Mouse (Mus musculus) bone marrow macrophage, adult 2 months (primary cell): ENCODE measurements around the gene Gm49721. TPM values are rescaled to one million over a fixed set of nuclear protein-coding genes. Genes with fewer than 3 reads are reported as not detected.
"Not testable (repeated sequence)": the region's sequence is repeated elsewhere in the genome, so short reads cannot be mapped to it uniquely, and the experiment has no call there.

Experiments
- H3K27ac ChIP-seq: 2 replicates; pipeline ENCODE4 v1.5.1; 2012; ENCODE audit warnings: low read depth, low read length; ENCODE audit not compliant: insufficient read depth
- H3K4me1 ChIP-seq: 2 replicates; pipeline ENCODE4 v1.6.1; 2012; ENCODE audit warnings: low read length; ENCODE audit not compliant: control insufficient read depth, insufficient read depth
- H3K4me3 ChIP-seq: 2 replicates; pipeline ENCODE4 v1.5.1; 2012; ENCODE audit warnings: mild to moderate bottlenecking, low read length, moderate library complexity; ENCODE audit not compliant: insufficient read depth
- polyA plus RNA-seq: library from polyadenylated mRNA; stranded (reverse); fragments of >200 nt; gene quantifications from 2 replicates; pipeline ENCODE4 v1.2.4, GENCODE M21; 2012; ENCODE audit not compliant: missing spikeins, insufficient read depth, insufficient read length

Gene Gm49721
- polyA plus RNA-seq, 1 experiment = not detected

GRCm38 (mm10) chr17:6967673-6968072 is 11.0 kb upstream of the Gm49721 start:
- H3K4me1 ChIP-seq, H3K4me3 ChIP-seq: not testable (repeated sequence)
- H3K27ac ChIP-seq = peak overlapping the region; percentile 40

DNA sequence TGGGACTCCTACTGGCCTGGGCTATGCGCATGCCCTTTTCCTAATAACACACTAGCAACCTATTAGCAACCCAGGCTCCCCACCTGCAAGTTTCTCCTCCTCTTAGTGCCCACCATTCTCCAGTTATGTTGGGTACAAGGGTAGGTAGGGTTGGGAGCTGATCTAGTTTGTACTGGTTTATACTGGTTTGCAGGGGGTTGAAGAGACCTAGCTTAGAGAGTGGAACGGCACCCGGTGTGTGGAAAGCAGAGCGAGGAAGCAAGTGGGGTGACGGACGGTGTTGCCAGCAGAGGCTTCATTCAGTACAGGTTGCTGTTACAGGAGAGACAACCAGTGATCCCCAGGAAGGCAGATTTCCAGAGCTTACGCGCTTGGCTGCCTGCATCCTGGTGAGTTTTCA is 8.4 kb upstream of the Gm49721 start, which contains the start of gene Rnaset2b:
TSS of gene Rnaset2b (plus strand) at position 301 of the 400 bp plus-strand sequence.
- H3K27ac ChIP-seq, H3K4me1 ChIP-seq, H3K4me3 ChIP-seq: not testable (repeated sequence)

- not testable (repeated sequence) for H3K27ac ChIP-seq, H3K4me3 ChIP-seq, H3K4me1 ChIP-seq
These were observed 7.5 kb upstream of the Gm49721 start for GRCm38 (mm10) chr17:6971238-6971637.

- not testable (repeated sequence) for H3K27ac ChIP-seq, H3K4me1 ChIP-seq, H3K4me3 ChIP-seq
These were observed 5.8 kb upstream of the Gm49721 start for GRCm38 (mm10) chr17:6972836-6973396.

GRCm38 (mm10) chr17:6974985-6975384 is 3.7 kb upstream of the Gm49721 start:
- not testable (repeated sequence) for H3K4me3 ChIP-seq, H3K27ac ChIP-seq, H3K4me1 ChIP-seq

GRCm38 (mm10) chr17:6979380-6979779 is 676 bp downstream of the Gm49721 start:
- H3K4me3 ChIP-seq = peak overlapping the region; percentile 71
- not testable (repeated sequence) for H3K4me1 ChIP-seq, H3K27ac ChIP-seq

GRCm38 (mm10) chr17:6980144-6980543 is 1.4 kb downstream of the Gm49721 start:
- H3K27ac ChIP-seq, H3K4me1 ChIP-seq, H3K4me3 ChIP-seq: not testable (repeated sequence)

GRCm38 (mm10) chr17:6986118-6986517 is 7.4 kb downstream of the Gm49721 start:
- not testable (repeated sequence) for H3K4me1 ChIP-seq, H3K27ac ChIP-seq, H3K4me3 ChIP-seq

- H3K27ac ChIP-seq = not testable (repeated sequence)
These were observed 16.8 kb downstream of the Gm49721 start for GRCm38 (mm10) chr17:6995504-6995903.

DNA sequence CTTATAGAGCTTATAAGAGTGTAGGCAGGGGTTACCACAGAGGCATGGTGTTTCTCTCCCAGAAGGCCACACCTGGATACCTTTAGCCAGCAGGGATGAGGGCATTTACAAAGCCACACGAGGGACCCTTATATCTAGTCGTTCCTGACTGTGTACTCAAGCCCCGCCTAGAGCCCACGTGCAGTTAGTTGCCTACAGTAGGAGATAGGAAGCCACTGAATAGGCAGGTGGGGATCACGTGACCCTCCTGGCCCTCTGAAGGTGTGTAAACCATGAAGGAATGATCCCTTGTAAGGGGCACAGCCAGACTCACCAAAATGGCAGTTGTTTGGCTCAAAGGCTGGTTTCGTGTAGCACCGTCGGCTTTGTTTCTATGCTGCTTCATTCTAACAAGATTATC is 18.1 kb downstream of the Gm49721 start:
- H3K4me1 ChIP-seq, H3K27ac ChIP-seq, H3K4me3 ChIP-seq: not testable (repeated sequence)

More at GRCm38 (mm10) chr17:6995504-6995903, 16.8 kb downstream of the Gm49721 start:
- not testable (repeated sequence) for H3K4me3 ChIP-seq, H3K4me1 ChIP-seq

DNA sequence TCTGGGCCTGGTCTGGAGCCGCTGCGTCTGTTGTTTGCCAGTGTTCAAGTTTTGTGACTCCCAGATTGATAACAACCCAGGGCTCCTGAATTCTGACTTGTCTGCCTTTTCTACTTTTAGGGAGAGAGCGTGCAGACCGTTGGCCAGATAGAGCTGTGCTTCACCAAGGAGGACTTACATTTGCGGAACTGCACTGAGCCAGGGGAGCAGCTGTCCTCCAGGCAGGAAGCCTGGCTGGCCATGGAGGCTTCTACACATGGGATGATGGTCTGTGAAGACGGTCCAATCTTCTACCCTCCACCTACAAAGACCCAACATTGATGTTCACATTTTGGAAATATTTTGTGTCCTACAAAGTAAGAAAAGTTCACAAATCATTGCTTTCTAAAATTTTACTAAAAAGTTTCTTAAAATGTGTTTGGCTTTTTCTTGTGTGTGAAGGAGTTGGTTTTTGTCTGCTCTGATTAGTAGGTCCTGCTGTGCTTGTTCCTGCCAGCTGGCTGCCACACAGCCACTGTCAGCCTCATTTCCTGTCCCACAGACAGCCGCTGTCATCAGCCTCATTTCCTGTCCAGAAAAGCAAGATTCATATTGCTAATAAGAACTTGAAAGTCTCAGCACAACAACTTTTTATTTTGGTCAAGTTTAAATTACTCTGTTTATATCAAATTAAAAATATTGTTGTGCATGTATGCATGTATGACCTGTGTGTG is 19.2 kb downstream of the Gm49721 start:
- H3K27ac ChIP-seq, H3K4me1 ChIP-seq, H3K4me3 ChIP-seq: not testable (repeated sequence)

DNA sequence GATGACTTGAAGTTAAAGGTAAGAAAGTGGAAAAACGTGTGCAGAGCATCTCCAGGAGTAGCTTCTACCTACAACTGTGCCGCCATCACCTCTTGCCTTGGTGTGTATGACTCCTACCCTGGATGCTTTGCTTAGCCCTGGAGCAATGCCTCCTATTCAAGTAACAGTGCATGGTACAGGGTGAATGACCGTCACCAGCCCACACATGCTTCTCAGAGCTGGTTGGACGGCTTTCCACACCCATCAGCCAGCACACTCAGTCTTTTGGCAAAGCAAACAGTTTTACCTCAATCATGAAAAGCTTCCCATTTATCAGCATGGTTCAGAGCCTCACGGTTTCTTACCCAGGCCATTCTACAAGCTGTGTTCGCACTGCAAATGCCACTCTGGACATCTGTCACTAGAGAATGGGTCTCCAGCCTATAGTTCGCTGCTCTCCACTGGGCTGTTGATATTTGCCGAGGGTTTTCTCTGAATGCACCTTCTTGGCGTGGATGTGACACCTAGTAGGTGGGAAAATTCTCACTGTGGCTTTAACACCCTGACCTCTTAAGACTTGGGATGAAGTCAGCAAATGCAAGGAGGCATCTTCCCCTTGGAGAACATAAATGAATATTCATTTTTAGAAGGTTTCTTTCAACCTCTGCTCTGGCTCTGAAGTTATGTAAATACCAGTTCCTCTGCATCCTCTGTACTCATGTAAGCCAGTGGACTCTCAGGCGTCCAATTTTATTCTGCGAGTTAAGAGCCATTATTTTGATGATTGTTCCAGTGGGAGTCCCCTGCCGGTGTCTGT is 23.3 kb downstream of the Gm49721 start:
- not testable (repeated sequence) for H3K27ac ChIP-seq, H3K4me1 ChIP-seq, H3K4me3 ChIP-seq

DNA sequence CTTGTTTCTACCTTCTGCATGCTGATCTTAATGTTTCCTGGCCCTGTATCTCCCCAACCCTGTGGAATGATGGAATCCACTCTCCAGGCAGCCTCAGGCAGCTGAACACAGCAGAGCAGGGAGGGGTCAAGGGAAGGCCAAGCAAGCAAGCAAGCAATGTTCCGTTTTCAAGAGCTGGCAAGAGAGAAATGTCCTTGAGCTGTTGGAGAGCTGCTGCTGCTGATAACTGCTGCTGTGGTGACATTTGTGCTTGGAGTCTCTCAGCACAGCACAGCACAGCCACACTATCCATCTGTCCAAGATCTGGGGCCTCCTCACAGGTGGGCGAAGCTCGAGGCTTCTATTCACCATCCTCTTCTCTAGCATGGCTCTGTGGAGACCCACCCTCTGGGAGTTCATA is 24.7 kb downstream of the Gm49721 start:
- H3K27ac ChIP-seq, H3K4me1 ChIP-seq: not testable (repeated sequence)

DNA sequence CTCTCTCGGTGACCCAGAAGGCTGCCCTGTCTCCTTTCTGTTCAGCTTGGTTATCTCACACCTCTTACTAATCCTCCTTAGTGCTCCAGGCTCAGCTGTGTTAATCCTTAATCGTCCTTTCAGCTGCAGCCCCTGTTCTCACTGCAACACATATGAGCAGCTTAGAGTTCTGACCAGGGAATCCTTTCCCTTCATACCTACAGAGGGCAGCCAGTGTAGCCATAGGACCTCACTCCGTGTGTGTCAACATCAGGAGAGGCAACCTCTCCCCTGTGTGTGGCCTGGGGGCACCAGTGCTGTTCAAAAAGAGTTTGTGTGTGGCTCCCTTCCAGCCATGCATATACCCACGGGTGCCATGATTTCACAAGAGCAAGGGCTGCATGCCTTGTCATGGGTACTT is 26.9 kb downstream of the Gm49721 start:
- not testable (repeated sequence) for H3K4me3 ChIP-seq, H3K4me1 ChIP-seq, H3K27ac ChIP-seq

More for the DNA sequence above, 24.7 kb downstream of the Gm49721 start:
- not testable (repeated sequence) for H3K4me3 ChIP-seq

DNA sequence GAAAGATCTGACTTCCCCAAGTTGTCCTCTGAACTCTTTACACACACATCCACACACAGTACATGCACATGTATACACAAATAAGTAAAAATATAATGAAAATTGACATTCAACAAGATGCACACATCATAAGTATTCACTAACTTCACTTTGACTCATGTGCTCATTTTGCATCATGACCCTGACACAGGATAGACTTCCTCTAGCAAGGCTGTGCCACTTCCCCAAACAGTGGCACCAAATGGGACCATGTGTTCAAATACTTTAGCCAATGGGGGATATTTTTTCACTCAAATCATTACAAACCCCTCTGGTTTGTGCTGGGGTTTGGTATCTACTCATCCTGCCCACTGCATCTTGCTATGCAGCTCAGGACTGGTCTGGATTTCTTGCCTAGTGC is 30.2 kb downstream of the Gm49721 start:
- not testable (repeated sequence) for H3K27ac ChIP-seq, H3K4me1 ChIP-seq, H3K4me3 ChIP-seq

GRCm38 (mm10) chr17:7009440-7009839 is 30.7 kb downstream of the Gm49721 start:
- not testable (repeated sequence) for H3K4me1 ChIP-seq, H3K4me3 ChIP-seq, H3K27ac ChIP-seq
